Mouse (Mus musculus) hindbrain, embryonic 14.5 days (tissue): Measurements from ENCODE around the gene Acss2. TPM values are rescaled to one million over a fixed set of nuclear protein-coding genes. Genes with fewer than 3 reads are reported as not detected.
"Not testable (repeated sequence)": the region's sequence is repeated elsewhere in the genome, so short reads cannot be mapped to it uniquely, and the experiment has no call there.

Source experiments
- ATAC-seq: fragments of 200-750 bp; cut with Nextera tagmentation; 2 replicates; pipeline ENCODE4 v1.8.0; 2017; ENCODE audit warnings: moderate number of reproducible peaks, mild to moderate bottlenecking, moderate TSS enrichment, moderate library complexity; ENCODE audit not compliant: low FRiP score
- DNase-seq: peaks from one replicate; pipeline ENCODE4 v3.0.0-alpha.2; 2015; ENCODE audit warnings: low spot score
- H3K27ac ChIP-seq: fragments of 300-500 bp; sonication (generic); 2 replicates; pipeline ENCODE4 v1.5.1; 2014; ENCODE audit warnings: mild to moderate bottlenecking, moderate library complexity
- H3K27me3 ChIP-seq: fragments of 300-500 bp; sonication (generic); 2 replicates; pipeline ENCODE4 v1.6.1; 2014; ENCODE audit warnings: mild to moderate bottlenecking, low read length, mixed read lengths; ENCODE audit not compliant: control insufficient read depth, insufficient read depth
- H3K36me3 ChIP-seq: fragments of 300-500 bp; sonication (generic); replicated peaks from 2 replicates; pipeline ENCODE4 v1.6.1; 2014; ENCODE audit not compliant: control insufficient read depth, insufficient read depth
- H3K4me1 ChIP-seq: fragments of 300-500 bp; sonication (generic); replicated peaks from 2 replicates; pipeline ENCODE4 v1.6.1; 2014; ENCODE audit warnings: antibody characterized with exemption, low read length, mixed read lengths; ENCODE audit not compliant: control insufficient read depth, insufficient read depth
- H3K4me2 ChIP-seq: fragments of 300-500 bp; sonication (generic); replicated peaks from 2 replicates; pipeline ENCODE4 v1.6.1; 2014; ENCODE audit warnings: mild to moderate bottlenecking, moderate library complexity
- H3K4me3 ChIP-seq: fragments of 300-500 bp; sonication (generic); replicated peaks from 2 replicates; pipeline ENCODE4 v1.5.1; 2014; ENCODE audit warnings: mild to moderate bottlenecking, low read length
- H3K9ac ChIP-seq: fragments of 300-500 bp; sonication (generic); 2 replicates; pipeline ENCODE4 v1.6.1; 2014
- H3K9me3 ChIP-seq: fragments of 300-500 bp; sonication (generic); 2 replicates; pipeline ENCODE4 v1.6.1; 2016; ENCODE audit warnings: low read length; ENCODE audit not compliant: control insufficient read depth
- WGBS: fragments of 180-500 bp; shearing (Covaris S2); extraction: QIAGEN DNeasy Blood & Tissue Kit; methylation state at CpG from one replicate; pipeline ENCODE4 v1.1.7; 2014; 5-methylcytosine and 5-hydroxymethylcytosine counted together
- polyA plus RNA-seq: library from polyadenylated mRNA; unstranded; fragments of >200 nt; fragmentation: Nextera tagmentation; extraction: Ambion mirVana; gene quantifications from 2 replicates; pipeline ENCODE4 v1.2.1, GENCODE M21; 2014

Gene Acss2
- polyA plus RNA-seq, 1 experiment from 2014 or later = 25.3 TPM

- Histone ChIP-seq H3K4me3 (no peak overlapping the region), H3K27ac (no peak overlapping the region), H3K9me3 (no peaks in the 10 kb centered on the region), H3K4me1 (no peaks in the 10 kb centered on the region), H3K4me2 (no peak overlapping the region), H3K36me3 (no peaks in the 10 kb centered on the region), H3K9ac (no peak overlapping the region), H3K27me3 (no peaks in the 10 kb centered on the region)
- no peak for DNase-seq
- no peak for ATAC-seq
Measured at GRCm38 (mm10) chr2:155536292-155536691, 18.5 kb downstream of the Acss2 start.

- H3K9me3 ChIP-seq = no peaks in the 10 kb centered on the region
- no peak overlapping the region for H3K9ac ChIP-seq
- H3K27me3 ChIP-seq = no peaks in the 10 kb centered on the region
- H3K27ac ChIP-seq = no peak overlapping the region
- DNase-seq = no peak
- H3K4me2 ChIP-seq = no peak overlapping the region
- 75% methylated on average over 5 of the region's 5 CpGs for WGBS
- no peaks in the 10 kb centered on the region for H3K4me1 ChIP-seq
- H3K36me3 ChIP-seq = no peaks in the 10 kb centered on the region
- H3K4me3 ChIP-seq = no peak overlapping the region
- ATAC-seq = no peak
Measured at GRCm38 (mm10) chr2:155537761-155538462, 20.2 kb downstream of the Acss2 start.

DNA sequence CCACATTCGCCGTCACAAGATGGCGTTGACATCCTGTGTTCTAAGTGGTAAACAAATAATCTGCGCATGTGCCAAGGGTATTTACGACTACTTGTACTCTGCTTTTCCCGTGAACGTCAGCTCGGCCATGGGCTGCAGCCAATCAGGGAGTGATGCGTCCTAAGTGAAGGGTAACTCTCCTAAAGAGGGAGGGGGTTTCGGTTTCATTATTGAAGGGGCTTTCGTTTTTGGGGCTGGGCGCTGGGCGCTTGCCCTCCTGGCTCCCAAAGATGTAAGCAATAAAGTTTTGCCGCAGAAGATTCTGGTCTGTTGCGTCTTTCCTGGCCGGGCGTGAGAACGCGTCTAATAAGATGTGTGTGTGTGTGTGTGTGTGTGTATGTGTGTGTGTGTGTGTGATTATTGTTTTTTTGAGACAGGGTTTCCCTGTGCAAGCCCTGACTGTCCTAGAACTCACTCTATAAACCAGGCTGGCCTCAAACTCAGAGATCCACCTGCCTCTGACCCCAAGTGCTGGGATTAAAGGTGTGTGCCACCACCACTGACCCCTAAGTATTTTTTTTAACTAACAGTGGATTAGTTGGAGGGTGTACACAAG is 20.8 kb downstream of the Acss2 start:
- DNase-seq, H3K27me3 ChIP-seq, H3K36me3 ChIP-seq, H3K4me3 ChIP-seq, H3K9ac ChIP-seq, H3K27ac ChIP-seq, H3K9me3 ChIP-seq, ATAC-seq, H3K4me1 ChIP-seq, H3K4me2 ChIP-seq: not testable (repeated sequence)
- WGBS = 79% methylated on average over 12 of the region's 19 CpGs

- no peak for ATAC-seq
- no peaks in the 10 kb centered on the region for H3K27me3 ChIP-seq
- no peak overlapping the region for H3K9ac ChIP-seq
- no peak overlapping the region for H3K4me3 ChIP-seq
- no peaks in the 10 kb centered on the region for H3K9me3 ChIP-seq
- no peak overlapping the region for H3K4me2 ChIP-seq
- no peak for DNase-seq
- no peaks in the 10 kb centered on the region for H3K36me3 ChIP-seq
- H3K4me1 ChIP-seq = no peaks in the 10 kb centered on the region
- no peak overlapping the region for H3K27ac ChIP-seq
Measured at GRCm38 (mm10) chr2:155539696-155540095, 21.9 kb downstream of the Acss2 start.

DNA sequence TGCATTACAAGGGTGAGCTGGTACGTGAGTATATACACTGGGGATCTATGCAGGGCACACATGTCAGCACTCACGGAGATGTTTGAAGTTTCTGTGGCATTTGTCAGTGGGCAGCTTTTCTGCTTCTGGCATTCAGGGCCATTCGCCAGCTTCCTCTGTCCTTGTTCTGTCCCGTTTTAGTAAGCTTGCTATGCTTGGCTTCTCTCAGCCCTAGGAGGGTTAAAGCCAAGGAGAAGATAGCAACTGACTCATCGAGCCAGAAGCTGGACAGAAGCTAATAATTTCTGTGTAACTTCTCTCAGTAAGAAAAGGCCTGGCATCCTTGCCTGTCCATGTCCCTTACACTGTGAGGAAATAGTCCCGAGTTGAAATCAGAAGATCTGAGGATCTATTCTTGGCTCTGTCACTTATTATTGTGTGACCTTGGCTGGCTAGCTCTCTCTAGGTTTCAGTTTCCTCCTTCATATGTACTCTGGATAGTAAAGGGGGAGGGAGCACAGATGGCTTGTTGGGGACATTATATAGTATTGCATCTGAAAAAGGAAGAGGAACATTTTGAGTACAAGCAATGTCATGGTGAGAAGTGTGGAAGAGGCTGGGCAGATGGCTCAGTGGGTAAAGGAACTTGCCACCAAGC is 23.2 kb downstream of the Acss2 start:
- no peaks in the 10 kb centered on the region for H3K27me3 ChIP-seq

GRCm38 (mm10) chr2:155546955-155547354 is 29.2 kb downstream of the Acss2 start:
- no peak overlapping the region for H3K4me2 ChIP-seq
- ATAC-seq (no peak), DNase-seq (no peak)
- no peak overlapping the region for H3K4me3 ChIP-seq
- no peaks in the 10 kb centered on the region for H3K9me3 ChIP-seq
- H3K9ac ChIP-seq = no peak overlapping the region
- H3K27me3 ChIP-seq = no peaks in the 10 kb centered on the region
- 76% methylated on average over 1 of the region's 1 CpGs for WGBS
- H3K4me1 ChIP-seq = no peaks in the 10 kb centered on the region
- H3K36me3 ChIP-seq = no peaks in the 10 kb centered on the region; the same call in 1 of the 2 replicates
- H3K27ac ChIP-seq = no peak overlapping the region

More for the DNA sequence above, 23.2 kb downstream of the Acss2 start:
- Histone ChIP-seq H3K27ac (no peak overlapping the region), H3K9ac (no peak overlapping the region), H3K9me3 (no peaks in the 10 kb centered on the region), H3K4me3 (no peak overlapping the region), H3K4me1 (no peaks in the 10 kb centered on the region), H3K36me3 (no peaks in the 10 kb centered on the region), H3K4me2 (no peak overlapping the region)
- ATAC-seq (no peak), DNase-seq (no peak)
- 66% methylated on average over 6 of the region's 6 CpGs for WGBS

DNA sequence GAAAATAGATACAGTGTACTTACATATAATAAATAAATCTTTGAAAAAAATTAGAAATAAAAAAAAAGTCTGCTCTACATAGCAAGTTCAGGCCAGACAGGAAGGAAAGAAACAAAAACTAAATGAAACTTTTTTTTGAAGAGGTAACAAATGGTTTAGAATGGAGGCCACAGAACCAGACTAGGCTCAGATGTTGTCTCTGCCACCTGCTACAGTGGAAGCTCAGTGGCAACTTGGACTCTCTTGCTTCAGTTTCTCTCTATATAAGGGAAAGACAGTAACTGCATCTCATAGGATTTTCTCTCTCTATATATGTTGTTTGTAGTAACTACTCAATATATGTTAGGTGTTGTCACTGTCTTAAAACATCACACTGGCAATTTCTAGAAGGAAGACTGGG is 34.6 kb downstream of the Acss2 start:
- no peak overlapping the region for H3K4me3 ChIP-seq
- DNase-seq = no peak
- H3K4me2 ChIP-seq = no peak overlapping the region
- H3K9ac ChIP-seq = no peak overlapping the region
- no peaks in the 10 kb centered on the region; the same call in 1 of the 2 replicates for H3K36me3 ChIP-seq
- no peak for ATAC-seq
- no peaks in the 10 kb centered on the region for H3K4me1 ChIP-seq
- no peaks in the 10 kb centered on the region for H3K9me3 ChIP-seq
- H3K27me3 ChIP-seq = no peaks in the 10 kb centered on the region
- no peak overlapping the region for H3K27ac ChIP-seq

- Histone ChIP-seq H3K9ac (no peak overlapping the region), H3K27me3 (no peaks in the 10 kb centered on the region), H3K4me2 (no peak overlapping the region), H3K4me3 (no peak overlapping the region), H3K27ac (no peak overlapping the region), H3K4me1 (no peaks in the 10 kb centered on the region), H3K36me3 (no peaks in the 10 kb centered on the region; the same call in 1 of the 2 replicates), H3K9me3 (no peaks in the 10 kb centered on the region)
- ATAC-seq = no peak
- DNase-seq = no peak
Measured at GRCm38 (mm10) chr2:155552949-155553354, 35.2 kb downstream of the Acss2 start.

DNA sequence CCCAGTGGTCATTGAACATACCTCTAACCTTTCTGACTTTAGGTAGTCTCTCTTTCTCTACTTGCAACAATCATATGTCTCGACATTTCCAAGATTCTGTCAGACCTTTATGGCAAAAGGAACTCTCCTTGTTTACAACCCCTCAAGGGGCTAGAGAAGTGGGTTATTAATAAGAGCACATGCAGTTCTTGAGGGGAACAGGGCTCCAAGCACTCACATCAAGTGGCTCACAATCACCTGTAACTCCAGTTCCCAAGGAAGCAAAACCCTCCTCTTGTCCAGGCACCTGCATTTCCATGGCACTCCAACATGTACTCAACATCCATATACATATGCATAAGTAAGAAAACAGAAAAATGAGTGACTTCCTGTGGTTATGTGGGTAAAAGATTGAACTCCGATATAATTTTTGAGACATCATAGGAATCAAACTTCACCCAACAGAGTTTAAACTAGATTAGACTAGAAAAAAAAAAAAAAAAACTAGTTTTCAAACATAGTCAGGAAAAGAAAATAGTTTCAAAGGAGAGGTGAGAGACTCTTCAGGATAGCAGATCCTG is 36.8 kb downstream of the Acss2 start:
- ATAC-seq (no peak), DNase-seq (no peak)
- no peak overlapping the region for H3K4me3 ChIP-seq
- H3K9ac ChIP-seq = no peak overlapping the region
- no peak overlapping the region for H3K4me2 ChIP-seq
- H3K27ac ChIP-seq = no peak overlapping the region
- no peaks in the 10 kb centered on the region for H3K27me3 ChIP-seq
- H3K9me3 ChIP-seq = no peaks in the 10 kb centered on the region
- H3K4me1 ChIP-seq = no peaks in the 10 kb centered on the region
- 91% methylated on average over 2 of the region's 2 CpGs for WGBS
- peaks cover 12% of the 10 kb centered on the region for H3K36me3 ChIP-seq
